Mouse (Mus musculus): ENCODE measurements at regions not wholly inside any gene's neighbourhood (a gene's known extent, or its start where the extent isn't known, plus 50 kb on each side); places are given as distances from the start of the nearest gene placed in this dataset.
"Not testable (repeated sequence)": the region's sequence is repeated elsewhere in the genome, so short reads cannot be mapped to it uniquely, and the experiment has no call there.

DNA sequence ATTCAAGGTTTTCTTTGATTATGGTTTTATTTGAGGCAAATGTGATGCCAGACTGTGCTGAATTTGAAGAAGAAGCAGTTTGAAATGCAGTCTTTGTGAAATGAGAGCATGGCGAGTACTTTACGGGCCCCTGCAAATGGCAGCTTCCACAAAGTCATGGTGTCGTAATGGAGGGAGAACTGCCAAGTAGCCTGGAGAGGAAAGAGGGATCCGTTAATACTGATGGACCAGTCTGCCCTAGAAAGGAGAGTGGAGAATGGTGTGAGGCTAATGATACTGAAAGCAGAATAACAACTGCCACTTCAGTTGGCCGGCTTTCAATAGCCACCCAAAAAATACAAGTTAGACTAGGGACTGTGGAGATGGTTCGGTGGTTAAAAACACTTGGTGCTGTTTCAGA lies 492.8 kb downstream of the Gm4340 start:
- no peak overlapping the region for H3K4me2 ChIP-seq (ENCODE audit: low read depth, low read length)
- no peaks in the 10 kb centered on the region for H3K4me1 ChIP-seq (ENCODE audit: control insufficient read depth, insufficient read depth, low read length)
- H3K27me3 ChIP-seq (replicated peaks; ENCODE audit: control insufficient read depth, insufficient read depth, low read length) = no peaks in the 10 kb centered on the region
- DNase-seq (ENCODE audit: low spot score) = no peak
- H3K27ac ChIP-seq (replicated peaks; ENCODE audit: low read depth, low read length) = no peak overlapping the region
- no peak overlapping the region for H3K4me3 ChIP-seq (ENCODE audit: low read depth, low read length)
- no peak for ATAC-seq (ENCODE audit: low read depth)
- no peaks in the 10 kb centered on the region for H3K36me3 ChIP-seq (ENCODE audit: control insufficient read depth, insufficient read depth, low read length)
- H3K9ac ChIP-seq (ENCODE audit: low read depth, low read length) = no peak overlapping the region
- WGBS = 86% methylated on average over 6 of the region's 6 CpGs
- H3K9me3 ChIP-seq (ENCODE audit: control insufficient read depth, low read length) = no peaks in the 10 kb centered on the region

DNA sequence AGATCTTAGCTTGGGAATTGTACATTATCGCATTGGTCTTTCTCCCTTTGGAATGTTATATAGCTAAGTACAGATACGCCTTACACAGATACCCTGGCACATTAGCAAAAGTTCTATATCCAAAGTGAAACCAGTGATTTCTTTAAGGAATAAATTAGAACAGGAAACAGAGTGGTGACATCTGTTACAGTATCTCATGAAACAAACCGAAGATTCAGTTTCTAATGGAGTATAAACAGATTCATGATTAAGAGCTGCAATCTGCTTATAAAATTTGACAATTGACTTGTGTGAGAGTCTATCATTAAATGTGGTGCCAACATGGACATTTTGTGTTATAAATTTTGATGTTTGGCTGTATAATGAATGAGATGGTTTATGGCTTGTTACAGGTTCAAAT lies 501.1 kb downstream of the Gm4340 start:
- no peaks in the 10 kb centered on the region for H3K4me1 ChIP-seq (ENCODE audit: control insufficient read depth, insufficient read depth, low read length)
- no peak overlapping the region for H3K9ac ChIP-seq (ENCODE audit: low read depth, low read length)
- no peaks in the 10 kb centered on the region for H3K9me3 ChIP-seq (ENCODE audit: control insufficient read depth, low read length)
- no peaks in the 10 kb centered on the region for H3K27me3 ChIP-seq (replicated peaks; ENCODE audit: control insufficient read depth, insufficient read depth, low read length)
- no peak overlapping the region for H3K27ac ChIP-seq (replicated peaks; ENCODE audit: low read depth, low read length)
- DNase-seq (ENCODE audit: low spot score) (no peak), ATAC-seq (ENCODE audit: low read depth) (no peak)
- no peak overlapping the region for H3K4me2 ChIP-seq (ENCODE audit: low read depth, low read length)
- 86% methylated on average over 3 of the region's 3 CpGs for WGBS
- no peaks in the 10 kb centered on the region for H3K36me3 ChIP-seq (ENCODE audit: control insufficient read depth, insufficient read depth, low read length)
- H3K4me3 ChIP-seq (ENCODE audit: low read depth, low read length) = no peak overlapping the region

DNA sequence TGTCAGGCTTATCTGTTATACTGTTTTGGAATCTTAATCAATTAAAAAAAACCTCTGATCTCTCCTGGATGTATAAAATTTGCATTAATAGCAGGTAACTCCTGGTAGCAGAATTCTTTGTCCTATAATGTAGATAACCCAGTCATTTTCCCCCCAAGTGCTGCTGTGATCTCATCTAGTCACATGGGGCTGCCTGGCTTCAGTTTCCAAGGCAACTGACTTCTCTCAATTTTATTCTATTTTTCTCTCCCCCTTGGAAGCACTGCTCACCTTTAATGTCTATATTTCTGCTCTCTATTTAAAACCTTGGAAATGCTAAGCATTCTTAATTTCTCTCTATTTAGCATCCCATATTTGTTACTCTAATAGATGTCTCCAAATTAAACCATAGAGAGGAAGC lies 515.1 kb downstream of the Gm4340 start:
- DNase-seq (ENCODE audit: low spot score) = no peak
- Histone ChIP-seq H3K4me2 (ENCODE audit: low read depth, low read length) (no peak overlapping the region), H3K4me1 (ENCODE audit: control insufficient read depth, insufficient read depth, low read length) (no peaks in the 10 kb centered on the region), H3K36me3 (ENCODE audit: control insufficient read depth, insufficient read depth, low read length) (no peaks in the 10 kb centered on the region), H3K27me3 (replicated peaks; ENCODE audit: control insufficient read depth, insufficient read depth, low read length) (no peaks in the 10 kb centered on the region), H3K27ac (replicated peaks; ENCODE audit: low read depth, low read length) (no peak overlapping the region), H3K4me3 (ENCODE audit: low read depth, low read length) (no peak overlapping the region), H3K9ac (ENCODE audit: low read depth, low read length) (no peak overlapping the region), H3K9me3 (ENCODE audit: control insufficient read depth, low read length) (no peaks in the 10 kb centered on the region)
- ATAC-seq (ENCODE audit: low read depth) = no peak

DNA sequence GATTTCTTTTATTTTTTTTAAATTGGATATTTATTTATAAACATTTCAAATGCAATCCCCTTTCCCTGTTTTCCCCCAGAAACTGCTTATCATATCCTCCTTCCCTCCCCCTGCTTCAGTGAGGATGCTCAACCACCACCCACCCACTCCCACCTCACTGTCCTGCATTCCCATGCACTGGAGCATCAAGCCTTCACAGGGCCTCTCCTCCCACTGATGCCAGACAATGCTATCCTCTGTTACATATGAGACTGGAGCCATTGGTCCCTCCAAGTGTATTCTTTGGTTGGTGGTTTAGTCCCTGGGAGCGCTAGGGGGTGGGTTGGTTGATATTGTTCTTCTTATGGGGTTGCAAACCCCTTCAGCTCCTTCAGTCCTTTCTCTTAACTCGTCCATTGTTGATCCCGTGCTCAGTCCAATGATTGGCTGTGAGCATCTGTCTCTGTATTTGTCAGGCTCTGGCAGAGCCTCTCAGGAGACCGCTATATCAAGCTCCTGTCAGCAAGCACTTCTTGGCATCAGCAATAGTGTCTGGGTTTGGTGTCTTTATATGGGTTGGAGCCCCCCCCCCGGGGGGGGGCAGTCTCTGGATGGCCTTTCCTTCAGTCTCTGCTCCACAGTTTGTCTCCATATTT lies 519.6 kb downstream of the Gm4340 start:
- DNase-seq (ENCODE audit: low spot score) = not testable (repeated sequence)

More for the DNA sequence above, 519.6 kb downstream of the Gm4340 start:
- H3K4me1 ChIP-seq (ENCODE audit: control insufficient read depth, insufficient read depth, low read length); H3K27me3 ChIP-seq (replicated peaks; ENCODE audit: control insufficient read depth, insufficient read depth, low read length); H3K36me3 ChIP-seq (ENCODE audit: control insufficient read depth, insufficient read depth, low read length); ATAC-seq (ENCODE audit: low read depth); H3K4me2 ChIP-seq (ENCODE audit: low read depth, low read length); H3K4me3 ChIP-seq (ENCODE audit: low read depth, low read length); H3K9ac ChIP-seq (ENCODE audit: low read depth, low read length); H3K27ac ChIP-seq (replicated peaks; ENCODE audit: low read depth, low read length); H3K9me3 ChIP-seq (ENCODE audit: control insufficient read depth, low read length): not testable (repeated sequence)
- WGBS = 68% methylated on average over 5 of the region's 5 CpGs
